Mouse (Mus musculus) thymus, adult 2 months (tissue): ENCODE measurements around the gene Creb3l1.

Experiments
- CTCF ChIP-seq: fragments of 200-500 bp; IDR thresholded peaks from 2 replicates; pipeline ENCODE4 v1.5.1; 2012; ENCODE audit warnings: mild to moderate bottlenecking, control low read depth, low read length, moderate library complexity, borderline replicate concordance; ENCODE audit not compliant: control insufficient read depth, poor library complexity, insufficient read depth; ENCODE audit errors: extremely low read depth
- POLR2A ChIP-seq: fragments of 200-500 bp; IDR thresholded peaks from 2 replicates; pipeline ENCODE4 v1.6.1; 2012; ENCODE audit warnings: mild to moderate bottlenecking, low read length, control low read depth, moderate library complexity; ENCODE audit not compliant: control insufficient read depth, poor library complexity, insufficient read depth; ENCODE audit errors: extremely low read depth

DNA sequence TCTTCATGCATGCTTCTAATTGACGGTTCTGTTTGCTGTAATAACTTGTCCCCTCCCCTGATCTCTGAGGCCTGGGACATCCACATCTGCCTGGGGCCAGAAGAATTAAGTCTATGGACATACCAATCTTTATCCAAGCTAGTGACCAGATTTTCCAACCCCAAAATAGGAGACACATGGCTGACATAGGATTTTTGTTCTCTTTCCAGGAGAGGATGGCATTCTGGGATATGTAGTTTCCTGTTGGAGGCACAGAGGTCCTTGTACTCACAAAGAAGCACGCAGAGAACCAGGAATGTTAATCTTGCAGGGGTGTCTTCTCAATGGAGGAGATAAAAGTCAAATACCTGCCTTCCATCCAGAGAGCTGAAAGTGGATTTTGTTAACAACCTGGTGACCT is 28.5 kb upstream of the Creb3l1 start:
- TF ChIP-seq POLR2A (no peak), CTCF (no peak)
